In the genomic region with DNA sequence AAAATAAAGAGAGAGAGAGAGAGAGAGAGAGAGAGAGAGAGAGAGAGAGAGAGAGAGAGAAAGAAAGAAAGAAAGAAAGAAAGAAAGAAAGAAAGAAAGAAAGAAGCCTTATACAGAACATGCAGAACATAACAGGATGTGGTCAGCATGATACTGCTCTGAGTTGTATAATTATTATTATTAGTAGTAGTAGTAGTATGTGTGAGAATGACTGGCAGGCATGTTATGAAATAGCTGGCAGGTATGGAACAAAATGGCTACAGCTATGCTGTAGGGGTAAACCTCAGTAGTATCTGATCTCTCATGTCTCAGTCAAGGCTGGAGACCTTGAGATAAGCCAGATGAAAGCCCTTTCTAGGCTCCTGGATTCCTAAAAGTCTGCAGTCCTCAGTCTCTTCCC, we compare ENCODE assay signal across 17 mouse cellular contexts.
"Had no signal": no experiment of that assay in that cellular context is flagged by ENCODE, and none has a peak within 500 bp of the region (broad histone marks: within the 10 kb centered on the region; RNA-seq: fewer than 3 reads in every experiment).

No protein-coding gene starts in this region.

- DNase-seq: gastrocnemius, adult 2 months; gastrocnemius, postnatal 10 days; gastrocnemius, postnatal 25 days; heart, adult 18-20 months; heart, postnatal 10 days; heart, postnatal 4 days; kidney, adult 11 months; kidney, adult 2 months; kidney, adult 9 months; kidney, postnatal 14 days; kidney, postnatal 36 days; layer of hippocampus, adult 9-11 months; layer of hippocampus, postnatal 36 days; left cerebral cortex, postnatal 4 days; liver, embryonic 13.5 days had no signal

- ATAC-seq: hindbrain, postnatal 0 days; intestine, embryonic 16.5 days had no signal
